Mouse (Mus musculus) spleen, embryonic (tissue): ENCODE results near the gene Slc10a4.
"Not testable (repeated sequence)": the region's sequence is repeated elsewhere in the genome, so short reads cannot be mapped to it uniquely, and the experiment has no call there.

Source experiments
- CTCF ChIA-PET: fragments of 350-600 bp; sonication (Branson Sonifier 250); formaldehyde crosslinking; loops from one replicate; lab custom pipeline; 2022; lab: Charles Lee

Slc10a4 gene

DNA sequence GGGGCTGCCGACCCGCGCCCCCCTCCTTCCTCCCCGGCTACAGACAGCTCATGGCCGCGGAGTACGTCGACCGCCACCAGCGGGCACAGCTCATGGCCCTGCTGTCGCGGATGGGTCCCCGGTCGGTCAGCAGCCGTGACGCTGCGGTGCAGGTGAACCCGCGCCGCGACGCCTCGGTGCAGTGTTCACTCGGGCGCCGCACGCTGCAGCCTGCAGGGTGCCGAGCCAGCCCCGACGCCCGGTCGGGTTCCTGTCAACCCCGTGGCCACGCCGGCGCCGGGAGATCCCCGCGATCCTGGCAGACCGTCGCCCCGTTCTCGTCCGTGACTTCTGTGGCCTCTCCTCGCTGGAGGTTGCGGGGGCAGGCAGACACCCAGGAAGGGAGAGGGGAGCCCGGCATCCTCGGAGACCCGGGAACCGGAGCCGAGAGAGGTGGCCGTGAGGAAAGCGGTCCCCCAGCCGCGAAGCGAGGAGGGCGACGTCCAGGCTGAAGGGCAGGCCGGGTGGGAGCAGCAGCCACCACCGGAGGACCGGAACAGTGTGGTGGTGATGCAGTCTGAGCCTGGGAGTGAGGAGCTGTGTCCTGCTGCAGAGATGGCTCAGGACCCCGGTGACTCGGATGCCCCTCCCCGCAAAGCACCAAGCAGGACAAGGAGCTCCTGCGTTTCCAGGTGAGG lies 7.1 kb downstream of the Slc10a4 start:
- CTCF ChIA-PET: not testable (repeated sequence)

DNA sequence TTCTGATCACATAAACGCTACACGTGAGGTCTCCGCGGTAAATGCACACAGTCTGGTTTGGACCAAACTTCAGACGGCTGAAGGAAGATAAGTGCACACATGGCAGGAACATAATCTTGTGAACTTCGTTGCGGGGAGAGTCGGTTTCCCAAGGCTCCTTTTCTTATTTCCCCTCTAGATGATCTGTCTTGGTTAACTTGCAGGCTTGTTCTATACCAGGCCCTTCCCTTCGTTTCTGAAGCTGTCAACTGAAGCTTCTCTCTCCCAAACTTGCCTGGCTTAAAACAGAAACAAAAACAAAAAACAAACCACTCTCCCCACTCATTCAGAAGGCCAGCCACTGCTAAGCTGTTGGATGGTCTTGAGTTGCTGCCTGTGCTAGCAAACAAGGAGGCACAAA lies 8.1 kb downstream of the Slc10a4 start:
- CTCF ChIA-PET: no interaction called here

DNA sequence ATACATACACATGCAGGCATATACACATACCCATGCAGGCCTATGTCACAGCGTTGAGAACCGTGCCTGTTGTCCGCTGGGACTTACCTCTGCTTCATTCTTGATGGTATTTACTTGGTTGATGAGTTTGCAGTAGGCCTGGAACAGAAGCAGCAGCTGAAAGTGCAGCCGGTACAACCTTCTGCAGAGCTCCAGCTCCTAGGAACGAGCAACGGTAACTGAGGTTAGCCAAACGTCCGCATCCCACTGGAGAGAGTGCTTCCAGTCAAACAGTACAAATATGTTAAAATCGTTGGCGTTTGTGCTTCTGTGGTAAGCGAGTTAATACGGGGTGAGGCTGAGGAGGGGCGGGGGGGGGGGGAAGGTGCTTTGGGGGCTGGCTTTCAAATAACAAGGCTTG lies 17.1 kb downstream of the Slc10a4 start:
- CTCF ChIA-PET: no interaction called here

DNA sequence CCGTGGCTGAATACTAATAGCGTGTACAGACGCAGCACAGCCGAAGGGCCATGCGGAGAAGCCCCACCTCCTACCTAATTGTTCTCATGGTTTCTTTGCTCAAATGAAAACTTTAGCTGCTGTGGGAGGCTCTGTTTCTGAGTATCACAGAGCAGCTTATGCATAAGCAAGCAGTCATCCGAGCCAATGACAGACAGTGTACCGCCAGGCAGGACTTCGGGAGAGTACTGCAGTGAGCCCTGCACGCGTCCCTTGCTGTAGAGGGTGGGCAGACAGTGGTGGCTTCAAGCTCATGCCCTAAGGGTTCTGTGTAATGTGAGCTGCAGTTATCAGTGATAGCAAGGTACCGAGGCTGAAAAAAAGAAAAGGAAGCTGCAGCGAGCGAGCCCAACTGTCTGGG lies 22.0 kb downstream of the Slc10a4 start:
- CTCF ChIA-PET: interaction anchor here (0.8 kb wide), 1 partner anchor 35 kb away, joined by 3 read pairs; no protein-coding TSS in a partner anchor

DNA sequence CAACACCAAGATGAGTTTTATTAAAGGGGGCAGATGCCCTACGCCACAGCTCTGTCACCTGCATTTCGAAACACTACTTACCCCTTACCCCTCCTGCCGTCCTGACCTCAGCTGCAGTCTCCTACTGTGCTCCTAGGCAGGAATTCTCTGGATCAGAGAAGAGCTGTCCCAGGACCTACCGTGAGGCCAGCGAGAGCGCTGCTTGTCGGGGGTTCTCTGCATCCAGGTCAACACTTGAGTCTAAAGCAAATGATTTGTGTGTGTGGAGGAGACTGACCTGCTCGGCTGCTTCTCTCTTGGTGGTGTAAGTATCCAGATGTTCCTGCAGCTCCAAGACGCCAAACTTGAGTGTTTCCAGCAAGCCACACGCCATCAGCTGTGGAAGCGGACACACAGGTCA lies 25.8 kb downstream of the Slc10a4 start:
- CTCF ChIA-PET: interaction anchor here (0.6 kb wide), 1 partner anchor 317 kb away, joined by 4 read pairs; no protein-coding TSS in a partner anchor

DNA sequence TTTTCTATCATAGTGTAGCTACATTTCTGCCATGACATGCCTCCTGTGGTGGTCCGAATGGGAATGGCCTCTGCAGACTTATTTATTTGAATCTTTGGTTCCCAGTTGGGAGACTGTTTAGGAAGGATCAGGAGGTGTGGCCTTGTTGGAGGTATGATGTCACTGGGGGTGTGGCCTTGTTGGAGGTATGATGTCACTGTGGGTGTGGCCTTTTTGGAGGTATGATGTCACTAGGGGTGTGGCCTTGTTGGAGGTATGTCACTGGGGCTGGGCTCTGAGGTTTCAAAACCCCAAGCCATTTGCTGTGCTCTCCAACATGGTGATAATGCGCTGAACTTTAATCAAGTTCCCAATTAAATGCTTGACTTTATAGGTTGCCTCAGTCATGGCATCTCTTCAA lies 37.4 kb downstream of the Slc10a4 start:
- CTCF ChIA-PET: no interaction called here

DNA sequence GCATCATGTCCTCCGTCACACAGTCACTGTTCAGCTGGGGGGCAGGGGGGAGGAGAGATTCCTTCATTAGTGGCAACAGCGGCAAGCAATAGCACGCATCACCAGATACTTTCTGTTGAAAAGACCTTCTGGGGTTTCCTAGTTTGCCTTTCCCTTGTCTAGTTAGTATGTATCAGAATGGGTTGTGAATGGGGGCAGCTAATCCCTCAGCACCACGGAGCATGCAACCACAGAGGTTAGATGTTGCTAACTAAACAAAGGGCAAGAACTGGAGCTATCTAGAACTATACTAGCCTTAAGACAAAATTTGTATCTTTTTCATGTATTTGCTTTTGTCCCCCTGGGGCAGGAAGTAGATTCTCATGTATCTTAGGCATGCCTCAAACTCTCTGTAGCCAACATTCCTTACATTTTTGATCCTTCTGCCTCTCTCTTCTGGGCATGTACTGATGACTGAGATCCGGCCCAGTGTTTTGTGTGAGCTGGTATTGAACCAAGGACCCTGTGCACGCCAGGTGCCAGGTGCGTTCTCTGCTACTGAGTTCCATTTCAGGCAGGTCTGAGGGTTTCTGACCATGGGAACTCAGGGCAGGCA lies 41.1 kb downstream of the Slc10a4 start:
- CTCF ChIA-PET: no interaction called here

DNA sequence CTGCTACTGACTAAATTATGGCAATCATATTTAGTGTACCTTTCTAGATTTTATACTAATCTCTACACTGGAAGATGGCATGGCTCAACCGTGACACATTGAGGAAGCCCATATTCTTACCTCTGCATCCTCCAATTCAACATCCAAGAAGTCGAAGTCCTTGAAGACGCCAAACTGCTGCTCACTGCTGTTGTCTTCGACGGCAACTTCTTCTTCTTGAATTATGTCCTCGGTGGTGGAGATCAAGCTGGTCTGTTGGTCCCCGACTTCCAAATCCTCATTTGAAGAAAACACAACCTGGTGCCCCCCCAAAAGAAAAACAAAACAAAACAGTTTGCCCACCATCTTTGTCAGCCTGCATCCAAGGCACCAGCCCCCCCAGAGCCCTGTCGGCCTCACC lies 47.2 kb downstream of the Slc10a4 start:
- CTCF ChIA-PET: no interaction called here

DNA sequence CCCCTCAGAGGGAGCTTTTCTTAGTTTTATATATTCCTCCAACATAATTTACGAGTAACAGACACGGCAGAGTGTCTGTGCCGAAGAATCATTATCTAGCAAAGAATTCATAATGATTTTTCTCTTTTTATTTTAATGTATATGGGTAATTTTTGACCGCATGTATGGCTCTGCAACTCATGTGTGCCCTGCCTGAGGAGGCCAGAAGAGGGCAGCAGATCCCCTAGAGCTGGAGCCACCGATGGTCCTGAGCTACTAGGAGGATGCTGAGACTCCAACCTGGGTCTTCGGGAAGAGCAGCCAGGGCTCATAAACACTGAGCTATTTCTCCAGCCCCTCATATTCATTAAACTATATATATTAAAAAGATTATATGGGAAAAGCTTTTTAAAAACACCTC lies 49.8 kb downstream of the Slc10a4 start:
- CTCF ChIA-PET: no interaction called here

DNA sequence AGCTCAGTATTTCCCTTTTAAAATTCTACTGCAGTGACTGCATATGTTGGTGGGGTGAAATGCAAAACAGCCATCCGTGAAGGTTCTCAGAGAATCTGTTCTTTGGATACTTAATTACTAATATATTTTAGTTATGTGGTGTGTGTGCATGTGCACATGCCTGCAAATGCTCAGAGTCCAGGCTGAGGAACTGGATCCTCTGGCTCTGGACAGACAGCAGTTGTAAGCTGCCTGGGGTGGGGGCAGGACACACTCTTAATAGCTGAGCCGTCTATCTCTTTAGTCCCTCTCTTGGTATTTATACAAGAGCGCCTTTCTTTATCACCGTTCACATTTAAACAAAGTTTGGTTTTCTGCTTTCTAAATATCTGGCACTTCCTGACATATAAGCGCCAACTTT lies 50.3 kb downstream of the Slc10a4 start:
- CTCF ChIA-PET: no interaction called here

DNA sequence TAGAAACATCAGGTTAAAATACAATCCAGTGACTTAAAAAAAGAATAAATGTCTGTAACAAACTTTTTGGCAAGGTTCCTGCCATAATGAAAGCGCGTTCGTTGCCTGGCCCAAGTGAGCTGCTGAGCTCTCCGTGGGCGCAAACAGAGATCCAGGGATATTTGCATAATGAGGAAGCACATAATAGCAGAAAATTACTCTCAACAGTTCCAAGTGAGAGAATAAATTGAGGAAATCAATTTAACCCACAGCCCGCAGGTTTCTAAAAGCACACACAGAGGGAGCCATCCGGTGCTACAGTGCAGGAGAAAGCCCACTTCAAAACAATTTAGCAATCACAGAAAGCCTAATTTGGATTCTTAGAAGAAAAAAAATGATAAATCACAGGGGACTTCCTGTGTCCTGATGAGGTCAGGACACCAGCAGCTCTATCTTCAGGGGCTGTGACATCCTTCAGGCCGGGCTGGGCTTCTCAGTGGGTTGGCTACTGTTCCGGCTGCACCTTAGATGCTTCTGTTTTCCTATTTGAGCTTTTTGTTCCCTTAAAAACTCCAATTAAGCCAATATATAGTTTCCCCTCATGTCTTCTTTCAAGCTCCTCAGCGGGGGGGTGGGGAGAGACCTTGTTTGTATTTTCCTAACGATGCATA lies 54.9 kb downstream of the Slc10a4 start:
- CTCF ChIA-PET: no interaction called here
